Mouse (Mus musculus): ENCODE results near the gene Ccdc89. TPM values are rescaled to one million over a fixed set of nuclear protein-coding genes. Genes with fewer than 3 reads are reported as not detected.
A peak's percentile ranks its signal among the peaks of the same experiment; 100 is the strongest.

The Ccdc89 gene
- 0.67 and 0.70 TPM in 2 replicates for polyA plus RNA-seq (2015; fragmentation: Nextera tagmentation; extraction: Ambion mirVana)

DNA sequence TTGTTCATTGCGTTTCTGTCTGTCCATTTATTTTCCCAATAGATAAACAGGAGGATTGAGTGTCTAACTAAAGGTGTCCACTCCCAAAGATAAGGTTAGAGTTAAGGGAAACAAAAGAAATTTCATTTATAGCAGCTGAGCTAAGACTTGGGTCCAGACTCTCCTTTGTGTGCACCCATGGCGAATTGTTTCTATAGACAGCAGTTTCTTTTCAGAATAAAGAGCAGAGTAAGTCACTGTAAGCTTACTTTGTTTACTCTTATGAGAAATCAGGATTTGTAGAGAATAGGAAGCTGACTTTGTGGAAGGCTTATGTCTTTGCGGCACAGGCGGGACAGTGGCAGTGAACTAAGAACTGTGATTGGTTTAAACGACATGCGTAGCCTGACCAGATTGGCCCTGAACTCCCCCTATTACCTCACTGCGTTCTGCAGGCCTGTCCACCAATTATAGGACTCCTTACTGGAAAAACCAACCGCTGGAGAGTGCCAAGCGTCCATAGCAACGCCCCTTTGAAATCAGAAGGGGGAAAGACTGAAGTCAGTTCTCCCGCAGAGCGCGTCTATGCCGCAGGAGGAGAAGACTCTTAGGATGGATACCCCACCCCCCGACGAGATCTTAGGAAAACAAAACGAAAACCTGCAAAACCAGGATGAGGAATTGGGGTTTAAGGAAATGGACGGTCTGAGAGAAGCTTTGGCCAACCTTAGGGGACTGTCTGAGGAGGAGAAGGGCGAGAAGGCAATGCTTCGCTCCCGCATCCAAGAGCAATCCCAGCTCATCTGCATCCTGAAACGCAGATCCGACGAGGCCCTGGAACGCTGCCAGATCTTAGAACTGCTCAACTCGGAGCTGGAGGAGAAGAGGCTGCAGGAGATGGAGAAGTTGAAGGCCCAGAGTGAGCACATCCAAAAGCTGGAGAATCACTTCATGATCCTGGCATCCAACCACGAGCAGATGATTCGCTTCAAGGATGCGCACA lies at the start of gene Ccdc89:
Ccdc89 (plus strand) TSS at position 558 of the 982 bp plus-strand sequence.
- no peaks in the 10 kb centered on the region for H3K27me3 ChIP-seq
- no peaks in the 10 kb centered on the region for H3K9me3 ChIP-seq (replicated peaks)
- ATAC-seq (replicated peaks; ENCODE audit: insufficient number of reproducible peaks, insufficient read depth, low FRiP score, low read depth): peak; percentile 100
- H3K4me3 ChIP-seq: peak within 1 kb of the TSS; percentile 47
- H3K27ac ChIP-seq: 0 out of 2 replicates have a peak within 1 kb of the TSS, but pooled peaks have one; percentile 40
- WGBS: 17% methylated on average over 29 of the region's 29 CpGs
- H3K9ac ChIP-seq: peak within 1 kb of the TSS; percentile 56
- H3K36me3 ChIP-seq: no peaks in the 10 kb centered on the region
- peaks cover 7% of the 10 kb centered on the region for H3K4me1 ChIP-seq (replicated peaks)
- peak within 1 kb of the TSS; percentile 84 for H3K4me2 ChIP-seq

DNA sequence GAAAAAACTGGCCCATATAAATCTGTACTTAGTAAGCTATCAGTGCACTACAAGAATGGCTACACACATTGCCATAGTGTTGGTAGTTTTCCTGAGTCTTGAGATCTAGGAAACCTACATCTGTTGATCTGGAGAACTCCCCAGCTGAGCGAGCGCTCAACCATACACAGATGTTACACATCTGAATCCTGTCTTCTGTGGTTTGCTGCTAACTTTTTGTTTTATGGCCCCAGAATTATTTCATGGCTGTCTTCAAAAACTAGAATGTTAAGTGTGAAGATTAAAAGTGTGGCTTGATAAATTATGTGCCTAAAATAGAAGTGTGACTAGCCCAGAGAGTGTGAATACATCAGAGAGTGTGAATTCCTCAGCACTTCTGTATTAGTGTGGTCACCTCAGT lies 42.0 kb upstream of the Ccdc89 start:
- WGBS: 84% methylated on average over 2 of the region's 2 CpGs
- Histone ChIP-seq H3K27me3 (no peaks in the 10 kb centered on the region), H3K36me3 (no peaks in the 10 kb centered on the region), H3K9me3 (replicated peaks) (no peaks in the 10 kb centered on the region), H3K9ac (no peak overlapping the region), H3K4me2 (no peak overlapping the region), H3K27ac (no peak overlapping the region), H3K4me1 (replicated peaks) (peaks cover 25% of the 10 kb centered on the region), H3K4me3 (no peak overlapping the region)
- no peak for ATAC-seq (replicated peaks; ENCODE audit: insufficient number of reproducible peaks, insufficient read depth, low FRiP score, low read depth)

DNA sequence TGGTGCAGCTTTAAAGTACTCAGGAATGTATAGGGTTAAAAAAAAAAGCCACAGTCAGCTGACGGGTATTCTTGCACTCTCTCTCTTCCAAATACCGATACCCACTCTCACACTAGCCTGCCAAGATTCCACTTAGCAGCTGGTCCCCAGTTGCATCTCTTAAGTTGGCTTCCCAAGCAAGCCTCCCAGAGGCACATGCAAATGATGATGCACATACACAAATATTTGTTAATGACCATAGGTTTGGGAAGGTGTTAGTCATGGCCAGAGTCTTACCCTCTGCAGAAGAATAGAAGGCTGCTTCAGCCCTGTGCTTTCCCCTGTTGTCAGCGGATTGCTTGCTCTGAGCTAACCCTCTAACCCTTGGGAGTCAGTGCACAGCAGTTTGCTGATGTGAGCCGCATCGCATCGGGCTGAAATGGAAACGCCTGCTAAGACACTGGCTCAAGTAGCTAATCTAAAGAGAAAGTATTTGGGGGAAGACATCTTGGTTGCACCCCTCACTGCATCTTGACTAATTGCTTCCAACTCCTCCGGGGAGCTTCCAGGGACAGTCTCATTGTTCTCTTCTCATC lies 39.4 kb upstream of the Ccdc89 start:
- Histone ChIP-seq H3K9me3 (replicated peaks) (no peaks in the 10 kb centered on the region), H3K36me3 (no peaks in the 10 kb centered on the region), H3K9ac (no peak overlapping the region), H3K27me3 (no peaks in the 10 kb centered on the region), H3K27ac (peak overlapping the region; percentile 78), H3K4me2 (peak overlapping the region; percentile 55), H3K4me1 (replicated peaks) (peaks cover 30% of the 10 kb centered on the region), H3K4me3 (peak overlapping the region; percentile 30)
- WGBS: 13% methylated on average over 8 of the region's 8 CpGs
- peak; percentile 47; the same call in 1 of the 2 replicates for ATAC-seq (replicated peaks; ENCODE audit: insufficient number of reproducible peaks, insufficient read depth, low FRiP score, low read depth)

DNA sequence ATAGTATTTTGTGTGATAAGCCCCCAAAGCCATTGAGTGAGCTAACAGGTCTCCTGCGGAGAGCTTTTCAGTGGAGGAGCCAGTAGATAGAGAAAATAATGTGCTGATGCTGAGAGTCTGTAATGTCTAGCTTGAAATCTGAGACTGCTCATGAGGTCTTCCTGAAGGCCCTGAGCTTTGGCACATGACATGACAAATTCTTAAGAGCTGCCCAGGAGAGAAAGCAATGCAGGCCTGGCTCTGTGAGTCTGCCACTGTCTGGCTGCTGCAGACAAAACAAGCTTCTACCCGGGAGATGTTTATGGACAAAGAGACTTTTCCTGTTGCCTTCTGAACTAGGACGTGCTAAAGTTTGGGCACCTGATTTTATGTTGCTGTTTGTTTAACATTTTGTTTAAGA lies 36.6 kb upstream of the Ccdc89 start:
- H3K9ac ChIP-seq: no peak overlapping the region

DNA sequence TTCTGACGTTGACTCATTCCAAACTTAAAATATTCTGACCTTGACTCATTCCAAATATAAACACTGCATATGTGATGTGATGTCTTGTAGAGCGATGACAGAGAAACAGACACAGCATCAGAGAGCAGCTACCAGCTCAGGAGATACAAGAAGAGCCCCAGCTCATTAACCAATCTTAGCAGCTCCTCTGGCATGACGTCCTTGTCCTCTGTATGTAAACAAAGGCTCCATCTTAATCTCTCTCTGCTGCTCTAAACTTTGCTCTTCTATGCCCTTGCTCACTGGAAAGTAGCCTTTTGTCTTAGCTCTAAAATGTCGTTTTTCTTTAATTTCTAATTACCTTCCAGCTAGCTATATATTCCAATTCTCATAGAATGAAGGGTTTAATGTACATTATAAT lies 31.3 kb upstream of the Ccdc89 start:
- H3K4me2 ChIP-seq: no peak overlapping the region
- H3K4me3 ChIP-seq: no peak overlapping the region
- no peaks in the 10 kb centered on the region for H3K27me3 ChIP-seq
- H3K36me3 ChIP-seq: no peaks in the 10 kb centered on the region
- no peak overlapping the region for H3K27ac ChIP-seq
- H3K9me3 ChIP-seq (replicated peaks): no peaks in the 10 kb centered on the region
- peaks cover 20% of the 10 kb centered on the region for H3K4me1 ChIP-seq (replicated peaks)
- H3K9ac ChIP-seq: no peak overlapping the region
- WGBS: 26% methylated on average over 4 of the region's 4 CpGs
- no peak; the same call in 1 of the 2 replicates for ATAC-seq (replicated peaks; ENCODE audit: insufficient number of reproducible peaks, insufficient read depth, low FRiP score, low read depth)

More for the DNA sequence above, 36.6 kb upstream of the Ccdc89 start:
- Histone ChIP-seq H3K36me3 (no peaks in the 10 kb centered on the region), H3K9me3 (replicated peaks) (no peaks in the 10 kb centered on the region), H3K4me2 (no peak overlapping the region), H3K27ac (no peak overlapping the region), H3K4me3 (no peak overlapping the region), H3K27me3 (no peaks in the 10 kb centered on the region), H3K4me1 (replicated peaks) (peaks cover 27% of the 10 kb centered on the region)
- WGBS: 27% methylated on average over 3 of the region's 3 CpGs
- ATAC-seq (replicated peaks; ENCODE audit: insufficient number of reproducible peaks, insufficient read depth, low FRiP score, low read depth): no peak

DNA sequence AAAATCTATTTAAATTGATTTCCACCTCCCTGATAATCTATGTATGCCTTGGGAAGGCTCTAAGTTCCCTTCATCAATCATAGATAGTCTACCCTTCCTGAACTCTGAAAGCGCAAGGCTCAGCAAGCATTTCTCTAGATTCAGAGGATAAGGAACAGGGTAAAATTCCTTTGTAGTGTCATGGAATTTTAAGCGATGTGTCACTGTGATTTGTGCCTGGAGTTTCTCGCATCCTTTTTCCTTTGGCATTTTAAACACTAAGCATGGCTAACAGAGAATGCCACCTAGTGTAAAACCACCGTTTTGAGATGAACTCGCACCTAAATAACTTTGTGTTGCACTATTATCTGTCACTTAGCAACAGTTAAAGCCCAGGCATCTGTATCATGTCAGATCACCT lies 30.4 kb upstream of the Ccdc89 start:
- Histone ChIP-seq H3K9ac (no peak overlapping the region), H3K27me3 (no peaks in the 10 kb centered on the region), H3K4me3 (no peak overlapping the region), H3K4me1 (replicated peaks) (peaks cover 20% of the 10 kb centered on the region), H3K36me3 (no peaks in the 10 kb centered on the region), H3K9me3 (replicated peaks) (no peaks in the 10 kb centered on the region), H3K27ac (peak overlapping the region; percentile 19), H3K4me2 (0 out of 2 replicates have a peak overlapping the region, but pooled peaks have one; percentile 6)
- no peak for ATAC-seq (replicated peaks; ENCODE audit: insufficient number of reproducible peaks, insufficient read depth, low FRiP score, low read depth)
- WGBS: 42% methylated on average over 5 of the region's 5 CpGs

DNA sequence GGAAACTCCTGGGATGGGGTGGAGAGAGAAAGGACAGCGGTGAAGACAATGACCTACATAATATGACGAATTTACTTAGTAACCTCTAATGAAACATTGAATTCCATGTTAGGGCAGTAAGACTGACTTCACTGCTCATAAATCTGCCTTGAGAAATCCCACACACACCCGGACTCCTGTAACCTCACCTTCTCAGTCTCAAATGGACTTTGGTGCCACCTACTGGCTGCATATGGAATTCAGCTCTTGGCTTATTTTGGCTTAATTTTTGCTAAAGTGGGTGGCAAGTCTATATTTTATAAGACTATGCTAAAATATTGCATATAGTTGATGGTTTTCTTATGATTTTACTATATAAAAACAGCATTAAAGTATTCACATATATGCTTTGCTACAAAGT lies 16.4 kb upstream of the Ccdc89 start:
- no peak overlapping the region for H3K4me2 ChIP-seq
- WGBS: 50% methylated on average over 3 of the region's 3 CpGs
- no peaks in the 10 kb centered on the region for H3K9me3 ChIP-seq (replicated peaks)
- H3K27me3 ChIP-seq: no peaks in the 10 kb centered on the region
- no peaks in the 10 kb centered on the region for H3K4me1 ChIP-seq (replicated peaks)
- no peak overlapping the region for H3K27ac ChIP-seq
- H3K4me3 ChIP-seq: no peak overlapping the region
- no peaks in the 10 kb centered on the region for H3K36me3 ChIP-seq
- no peak for ATAC-seq (replicated peaks; ENCODE audit: insufficient number of reproducible peaks, insufficient read depth, low FRiP score, low read depth)
- no peak overlapping the region for H3K9ac ChIP-seq

DNA sequence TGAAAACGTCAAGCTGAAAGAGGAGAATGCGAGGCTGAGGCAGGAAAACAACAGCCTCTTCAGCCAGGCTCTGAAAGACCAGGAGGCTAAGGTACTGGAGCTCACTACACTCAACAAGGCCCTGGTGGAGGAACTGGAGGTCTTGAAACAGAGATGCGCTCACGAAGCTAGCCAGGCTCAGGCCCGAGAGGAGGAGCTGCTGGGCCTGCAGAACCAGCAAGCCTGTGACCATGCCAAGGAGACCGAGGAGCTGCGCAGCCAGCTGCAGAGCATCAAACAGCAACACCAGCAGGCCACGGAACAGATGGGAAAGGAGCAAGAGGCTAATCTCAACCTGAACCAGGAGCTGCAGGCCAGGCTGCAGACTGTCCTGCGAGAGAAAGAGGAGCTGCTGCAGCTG lies 629 bp downstream of the Ccdc89 start:
- H3K9ac ChIP-seq: peak overlapping the region; percentile 56; the same call in 1 of the 2 replicates
- peak overlapping the region; percentile 84 for H3K4me2 ChIP-seq
- no peak overlapping the region for H3K27ac ChIP-seq
- 52% methylated on average over 9 of the region's 9 CpGs for WGBS
- peaks cover 7% of the 10 kb centered on the region for H3K4me1 ChIP-seq (replicated peaks)
- no peaks in the 10 kb centered on the region for H3K27me3 ChIP-seq
- no peaks in the 10 kb centered on the region for H3K36me3 ChIP-seq
- H3K4me3 ChIP-seq: peak overlapping the region; percentile 47
- no peaks in the 10 kb centered on the region for H3K9me3 ChIP-seq (replicated peaks)
- ATAC-seq (replicated peaks; ENCODE audit: insufficient number of reproducible peaks, insufficient read depth, low FRiP score, low read depth): no peak

DNA sequence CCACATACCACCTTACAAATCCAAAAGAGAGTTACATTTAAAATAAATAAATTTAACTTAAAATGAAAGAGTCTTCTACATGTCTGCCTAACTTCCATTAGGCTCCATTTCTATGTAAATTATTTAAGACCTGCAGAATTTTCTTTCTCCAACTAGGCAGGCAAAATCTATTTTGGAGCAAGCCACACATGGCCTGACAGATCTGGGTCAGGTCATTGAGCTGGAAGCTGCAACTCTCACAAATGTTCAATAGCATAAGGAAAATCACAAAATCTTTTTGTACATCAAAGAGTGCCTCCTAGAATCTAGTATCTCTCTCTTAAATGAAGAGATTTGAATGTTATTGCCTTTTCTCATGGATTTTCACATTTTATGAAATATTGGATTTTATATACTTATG lies 5.8 kb downstream of the Ccdc89 start:
- H3K27me3 ChIP-seq: no peaks in the 10 kb centered on the region
- H3K9me3 ChIP-seq (replicated peaks): no peaks in the 10 kb centered on the region
- no peak overlapping the region for H3K9ac ChIP-seq
- H3K4me2 ChIP-seq: no peak overlapping the region
- H3K4me1 ChIP-seq (replicated peaks): peaks cover under 1% of the 10 kb centered on the region
- H3K36me3 ChIP-seq: no peaks in the 10 kb centered on the region
- no peak overlapping the region for H3K27ac ChIP-seq
- no peak overlapping the region for H3K4me3 ChIP-seq
- ATAC-seq (replicated peaks; ENCODE audit: insufficient number of reproducible peaks, insufficient read depth, low FRiP score, low read depth): no peak

DNA sequence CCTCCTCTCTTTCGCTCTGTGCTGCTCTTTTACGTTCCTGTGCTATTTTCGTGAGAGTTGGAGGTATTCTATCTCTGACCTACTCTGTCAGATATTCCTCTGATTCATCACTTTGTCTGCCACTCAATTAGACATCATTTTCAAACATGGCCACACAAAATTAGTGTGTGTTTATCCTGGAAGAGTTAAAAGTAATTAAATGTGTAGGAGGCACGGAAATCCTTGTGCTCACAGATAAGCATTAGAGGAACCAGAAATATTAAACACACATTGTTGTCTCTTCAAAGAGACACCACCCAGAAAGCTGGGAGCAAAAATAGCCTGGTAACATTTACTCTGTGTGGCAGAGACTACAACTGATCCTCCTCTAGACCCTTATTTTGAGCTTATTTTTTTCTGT lies 13.7 kb downstream of the Ccdc89 start:
- Histone ChIP-seq H3K4me3 (no peak overlapping the region), H3K4me2 (no peak overlapping the region), H3K9ac (no peak overlapping the region), H3K9me3 (replicated peaks) (no peaks in the 10 kb centered on the region), H3K27ac (no peak overlapping the region), H3K4me1 (replicated peaks) (no peaks in the 10 kb centered on the region), H3K36me3 (no peaks in the 10 kb centered on the region), H3K27me3 (no peaks in the 10 kb centered on the region)
- no peak for ATAC-seq (replicated peaks; ENCODE audit: insufficient number of reproducible peaks, insufficient read depth, low FRiP score, low read depth)
- 68% methylated on average over 4 of the region's 4 CpGs for WGBS

DNA sequence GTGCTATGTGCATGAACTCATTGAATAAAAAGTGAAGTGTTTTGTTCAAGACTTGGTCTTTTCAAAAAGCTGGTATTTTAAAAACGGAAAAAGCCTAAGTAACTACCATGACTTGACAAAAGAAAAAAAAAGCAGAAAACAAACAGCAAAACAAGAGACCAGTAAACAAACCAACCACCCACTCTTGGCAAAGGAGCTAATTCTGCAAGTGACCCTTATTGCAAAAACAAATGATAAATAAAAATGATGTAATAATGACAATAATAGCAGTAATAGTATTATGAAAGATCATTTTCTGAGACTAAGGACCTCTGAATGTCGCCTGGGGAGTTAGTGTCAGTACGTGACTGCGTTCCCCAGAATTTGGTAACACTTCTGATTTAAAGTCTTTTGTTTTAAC lies 15.7 kb downstream of the Ccdc89 start:
- H3K9ac ChIP-seq: peak overlapping the region; percentile 97
- no peaks in the 10 kb centered on the region for H3K27me3 ChIP-seq
- 11% methylated on average over 4 of the region's 4 CpGs for WGBS
- H3K36me3 ChIP-seq: no peaks in the 10 kb centered on the region
- H3K4me2 ChIP-seq: peak overlapping the region; percentile 66
- no peak for ATAC-seq (replicated peaks; ENCODE audit: insufficient number of reproducible peaks, insufficient read depth, low FRiP score, low read depth)
- peaks cover 5% of the 10 kb centered on the region for H3K4me1 ChIP-seq (replicated peaks)
- peak overlapping the region; percentile 98 for H3K4me3 ChIP-seq
- no peaks in the 10 kb centered on the region for H3K9me3 ChIP-seq (replicated peaks)
- peak overlapping the region; percentile 99 for H3K27ac ChIP-seq

Measured in heart, embryonic 15.5 days (tissue).